Mouse (Mus musculus) forebrain, embryonic 14.5 days (tissue): ENCODE measurements around the gene 4930519G04Rik. TPM values are rescaled to one million over a fixed set of nuclear protein-coding genes. Genes with fewer than 3 reads are reported as not detected.
A peak's percentile ranks its signal among the peaks of the same experiment; 100 is the strongest.

Experiments
- ATAC-seq: fragments of 200-750 bp; cut with Nextera tagmentation; 2 replicates; pipeline ENCODE4 v1.8.0; 2017; ENCODE audit warnings: mild to moderate bottlenecking, moderate library complexity
- DNase-seq: peaks from one replicate; pipeline ENCODE4 v3.0.0-alpha.2; 2015; ENCODE audit warnings: low spot score
- H3K27ac ChIP-seq: fragments of 300-500 bp; sonication (generic); 2 replicates; pipeline ENCODE4 v1.5.1; 2014; ENCODE audit warnings: low read depth, mild to moderate bottlenecking, control low read depth, low read length, moderate library complexity
- H3K27me3 ChIP-seq: fragments of 300-500 bp; sonication (generic); replicated peaks from 2 replicates; pipeline ENCODE4 v1.6.1; 2014; ENCODE audit warnings: low read length, control low read depth, mixed read lengths; ENCODE audit not compliant: control insufficient read depth, insufficient read depth
- H3K36me3 ChIP-seq: fragments of 300-500 bp; sonication (generic); 2 replicates; pipeline ENCODE4 v1.6.1; 2014; ENCODE audit warnings: low read length, control low read depth; ENCODE audit not compliant: control insufficient read depth, insufficient read depth
- H3K4me1 ChIP-seq: fragments of 300-500 bp; sonication (generic); 2 replicates; pipeline ENCODE4 v1.6.1; 2014; ENCODE audit warnings: antibody characterized with exemption, low read length, control low read depth; ENCODE audit not compliant: control insufficient read depth, insufficient read depth
- H3K4me2 ChIP-seq: fragments of 300-500 bp; sonication (generic); 2 replicates; pipeline ENCODE4 v1.6.1; 2014; ENCODE audit warnings: mild to moderate bottlenecking, control low read depth, low read length
- H3K4me3 ChIP-seq: fragments of 300-500 bp; sonication (generic); 2 replicates; pipeline ENCODE4 v1.5.1; 2014; ENCODE audit warnings: low read depth, low read length, control low read depth
- H3K9ac ChIP-seq: fragments of 300-500 bp; sonication (generic); 2 replicates; pipeline ENCODE4 v1.6.1; 2014; ENCODE audit warnings: mild to moderate bottlenecking, low read length, control low read depth, moderate library complexity
- H3K9me3 ChIP-seq: fragments of 300-500 bp; sonication (generic); replicated peaks from 2 replicates; pipeline ENCODE4 v1.6.1; 2016; ENCODE audit warnings: low read length, control low read depth, mixed read lengths; ENCODE audit not compliant: control insufficient read depth
- WGBS: fragments of 180-500 bp; shearing (Covaris S2); extraction: QIAGEN DNeasy Blood & Tissue Kit; methylation state at CpG from one replicate; pipeline ENCODE4 v1.1.7; 2014; 5-methylcytosine and 5-hydroxymethylcytosine counted together
- polyA plus RNA-seq: library from polyadenylated mRNA; unstranded; fragments of >200 nt; fragmentation: Nextera tagmentation; extraction: Ambion mirVana; gene quantifications from 2 replicates; pipeline ENCODE4 v1.2.1, GENCODE M21; 2014

4930519G04Rik gene
- polyA plus RNA-seq, 1 experiment from 2014 or later, result not detected

GRCm38 (mm10) chr5:114809181-114809756 lies 44.2 kb upstream of the 4930519G04Rik start:
- Histone ChIP-seq H3K9me3 (no peaks in the 10 kb centered on the region), H3K4me1 (0 out of 2 replicates have a peak, but pooled peaks cover 9% of the 10 kb centered on the region), H3K4me3 (no peak overlapping the region), H3K27ac (no peak overlapping the region), H3K36me3 (peaks cover 52% of the 10 kb centered on the region), H3K9ac (no peak overlapping the region), H3K27me3 (no peaks in the 10 kb centered on the region), H3K4me2 (no peak overlapping the region)
- DNase-seq, result no peak
- 81% methylated on average over 10 of the region's 10 CpGs for WGBS
- no peak for ATAC-seq

DNA sequence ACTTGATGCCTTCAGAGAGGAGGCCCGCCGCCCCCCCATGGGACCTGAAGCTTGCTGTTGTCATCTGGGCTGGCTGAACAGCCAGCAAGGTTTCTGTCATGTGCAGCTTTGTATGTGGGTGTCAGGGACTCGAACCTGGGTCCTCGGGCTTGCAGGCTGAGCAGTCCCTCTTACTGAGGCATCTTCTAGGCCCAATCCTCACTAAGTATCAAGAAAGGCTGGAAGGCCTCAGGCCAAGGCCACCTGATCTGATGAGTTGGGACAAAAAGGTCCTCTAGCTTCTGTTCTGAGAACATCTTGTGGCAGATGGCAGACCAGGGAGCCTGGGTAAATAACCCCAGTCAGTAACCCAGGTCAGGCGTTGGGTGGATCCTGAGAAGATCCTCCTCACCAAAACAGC lies 43.6 kb upstream of the 4930519G04Rik start:
- Histone ChIP-seq H3K4me3 (no peak overlapping the region), H3K9me3 (no peaks in the 10 kb centered on the region), H3K27ac (no peak overlapping the region), H3K4me1 (0 out of 2 replicates have a peak, but pooled peaks cover 9% of the 10 kb centered on the region), H3K36me3 (peaks cover 46% of the 10 kb centered on the region), H3K27me3 (no peaks in the 10 kb centered on the region), H3K4me2 (no peak overlapping the region), H3K9ac (no peak overlapping the region)
- DNase-seq, result no peak
- WGBS, result 90% methylated on average over 5 of the region's 5 CpGs
- ATAC-seq, result no peak

GRCm38 (mm10) chr5:114813525-114814181 lies 39.8 kb upstream of the 4930519G04Rik start:
- H3K4me1 ChIP-seq, result 0 out of 2 replicates have a peak, but pooled peaks cover 9% of the 10 kb centered on the region
- peak; percentile 96 for DNase-seq
- 1% methylated on average over 50 of the region's 50 CpGs for WGBS
- peak overlapping the region; percentile 78 for H3K4me3 ChIP-seq
- peak overlapping the region; percentile 97 for H3K27ac ChIP-seq
- H3K27me3 ChIP-seq, result no peaks in the 10 kb centered on the region
- peak overlapping the region; percentile 64 for H3K4me2 ChIP-seq
- peak; percentile 99 for ATAC-seq
- H3K36me3 ChIP-seq, result peaks cover 13% of the 10 kb centered on the region
- H3K9ac ChIP-seq, result peak overlapping the region; percentile 91
- H3K9me3 ChIP-seq, result no peaks in the 10 kb centered on the region

DNA sequence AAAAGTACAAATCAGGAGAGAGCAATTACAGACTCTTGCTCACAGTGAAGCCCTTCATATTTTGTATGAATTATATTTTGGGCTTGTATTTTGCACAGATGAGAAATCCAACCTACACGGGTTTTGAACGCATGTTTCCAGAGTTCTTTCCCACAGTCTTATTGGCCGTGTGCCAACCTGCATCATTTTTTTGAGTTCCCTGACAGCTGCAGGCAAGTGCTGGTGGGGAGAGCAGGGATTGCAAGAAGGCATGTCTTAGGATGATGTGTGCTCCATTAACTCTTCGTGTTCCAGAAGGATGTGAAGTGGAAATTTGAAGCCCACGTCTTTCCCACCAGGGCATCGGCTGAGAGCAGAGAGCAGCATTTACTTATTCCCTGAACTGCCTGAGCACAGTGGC lies 36.9 kb upstream of the 4930519G04Rik start:
- 63% methylated on average over 6 of the region's 6 CpGs for WGBS
- ATAC-seq (no peak), DNase-seq (no peak)
- Histone ChIP-seq H3K27me3 (no peaks in the 10 kb centered on the region), H3K4me2 (no peak overlapping the region), H3K9ac (no peak overlapping the region), H3K36me3 (0 out of 2 replicates have a peak, but pooled peaks cover under 1% of the 10 kb centered on the region), H3K4me3 (no peak overlapping the region), H3K9me3 (no peaks in the 10 kb centered on the region), H3K27ac (no peak overlapping the region), H3K4me1 (0 out of 2 replicates have a peak, but pooled peaks cover 9% of the 10 kb centered on the region)

- no peak for ATAC-seq
Measured at GRCm38 (mm10) chr5:114818124-114818523, 35.3 kb upstream of the 4930519G04Rik start.

GRCm38 (mm10) chr5:114822796-114823688 lies 30.4 kb upstream of the 4930519G04Rik start, which contains the start of gene 1500011B03Rik:
1500011B03Rik (minus strand) TSS chr5:114823468.
- peak within 1 kb of the TSS; percentile 65 for H3K4me3 ChIP-seq
- no peaks in the 10 kb centered on the region for H3K36me3 ChIP-seq
- peak within 1 kb of the TSS; percentile 52 for H3K4me2 ChIP-seq
- H3K4me1 ChIP-seq, result no peaks in the 10 kb centered on the region
- H3K27me3 ChIP-seq, result no peaks in the 10 kb centered on the region
- peak within 1 kb of the TSS; percentile 81 for H3K9ac ChIP-seq
- 8% methylated on average over 53 of the region's 53 CpGs for WGBS
- ATAC-seq (peak; percentile 92), DNase-seq (peak; percentile 94)
- peak within 1 kb of the TSS; percentile 78 for H3K27ac ChIP-seq
- no peaks in the 10 kb centered on the region for H3K9me3 ChIP-seq

More at GRCm38 (mm10) chr5:114818124-114818523, 35.3 kb upstream of the 4930519G04Rik start:
- Histone ChIP-seq H3K9ac (no peak overlapping the region), H3K27ac (no peak overlapping the region), H3K36me3 (no peaks in the 10 kb centered on the region), H3K4me3 (no peak overlapping the region), H3K27me3 (no peaks in the 10 kb centered on the region), H3K4me2 (no peak overlapping the region), H3K9me3 (no peaks in the 10 kb centered on the region), H3K4me1 (no peaks in the 10 kb centered on the region)
- DNase-seq, result no peak
- WGBS, result 71% methylated on average over 11 of the region's 11 CpGs

GRCm38 (mm10) chr5:114824197-114824596 lies 29.3 kb upstream of the 4930519G04Rik start:
- DNase-seq, result peak; percentile 48
- no peak overlapping the region for H3K27ac ChIP-seq
- WGBS, result 15% methylated on average over 9 of the region's 9 CpGs
- no peaks in the 10 kb centered on the region for H3K4me1 ChIP-seq
- H3K36me3 ChIP-seq, result no peaks in the 10 kb centered on the region
- H3K9ac ChIP-seq, result no peak overlapping the region
- no peak overlapping the region for H3K4me3 ChIP-seq
- H3K27me3 ChIP-seq, result no peaks in the 10 kb centered on the region
- H3K9me3 ChIP-seq, result no peaks in the 10 kb centered on the region
- peak overlapping the region; percentile 16; the same call in 1 of the 2 replicates for H3K4me2 ChIP-seq
- ATAC-seq, result no peak

- Histone ChIP-seq H3K4me1 (no peaks in the 10 kb centered on the region), H3K9ac (peak overlapping the region; percentile 48), H3K27me3 (no peaks in the 10 kb centered on the region), H3K4me2 (peak overlapping the region; percentile 54), H3K9me3 (no peaks in the 10 kb centered on the region), H3K36me3 (no peaks in the 10 kb centered on the region), H3K4me3 (peak overlapping the region; percentile 29), H3K27ac (no peak overlapping the region)
- DNase-seq (peak; percentile 89), ATAC-seq (peak; percentile 61)
- 8% methylated on average over 26 of the region's 27 CpGs for WGBS
Measured at GRCm38 (mm10) chr5:114825978-114826691, 27.3 kb upstream of the 4930519G04Rik start.
